Mouse (Mus musculus): ENCODE data around the gene Mb. TPM values are rescaled to one million over a fixed set of nuclear protein-coding genes. Genes with fewer than 3 reads are reported as not detected.

Mb gene
- polyA plus RNA-seq, 2 experiments from 2014 or later: not detected

DNA sequence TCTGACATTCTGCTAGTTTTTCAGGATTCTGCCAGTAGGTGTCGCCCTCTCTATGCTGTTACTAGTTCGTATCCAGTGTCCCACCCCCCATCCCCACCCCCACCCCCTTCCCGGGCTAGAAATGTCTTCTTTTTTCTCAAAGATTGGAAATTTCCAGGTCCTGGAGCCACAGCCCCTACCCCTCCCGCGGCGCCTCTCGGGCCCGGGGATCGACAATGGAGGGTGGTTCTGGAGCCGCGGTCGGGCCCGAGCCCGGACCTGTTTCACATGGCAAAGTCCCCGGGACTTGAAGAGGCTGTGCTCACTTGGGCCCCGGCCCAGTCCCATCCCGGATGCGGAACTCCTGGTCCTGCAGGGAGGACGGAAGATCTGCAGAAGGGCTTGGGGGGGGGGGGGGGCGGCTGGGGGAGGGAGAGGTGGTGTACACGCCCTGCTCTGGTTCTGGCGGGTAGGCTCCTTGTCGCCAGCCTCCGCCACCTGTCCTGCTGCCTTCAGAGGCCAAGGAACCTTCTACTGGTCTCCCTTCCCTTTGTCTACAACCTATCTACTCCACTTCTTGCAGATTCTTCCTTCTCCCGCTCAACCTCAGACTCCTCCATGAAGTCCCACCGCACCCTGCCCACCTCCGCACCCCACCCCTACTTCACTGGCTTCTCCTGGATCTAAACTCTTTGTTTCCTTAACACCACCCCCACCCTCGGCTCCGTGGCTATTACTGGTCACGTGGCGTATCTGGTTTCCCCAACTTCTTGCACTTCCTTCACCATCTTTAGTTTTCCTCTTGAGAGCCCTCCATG, 76.4 kb downstream of the Mb start:
- no peak for ATAC-seq

DNA sequence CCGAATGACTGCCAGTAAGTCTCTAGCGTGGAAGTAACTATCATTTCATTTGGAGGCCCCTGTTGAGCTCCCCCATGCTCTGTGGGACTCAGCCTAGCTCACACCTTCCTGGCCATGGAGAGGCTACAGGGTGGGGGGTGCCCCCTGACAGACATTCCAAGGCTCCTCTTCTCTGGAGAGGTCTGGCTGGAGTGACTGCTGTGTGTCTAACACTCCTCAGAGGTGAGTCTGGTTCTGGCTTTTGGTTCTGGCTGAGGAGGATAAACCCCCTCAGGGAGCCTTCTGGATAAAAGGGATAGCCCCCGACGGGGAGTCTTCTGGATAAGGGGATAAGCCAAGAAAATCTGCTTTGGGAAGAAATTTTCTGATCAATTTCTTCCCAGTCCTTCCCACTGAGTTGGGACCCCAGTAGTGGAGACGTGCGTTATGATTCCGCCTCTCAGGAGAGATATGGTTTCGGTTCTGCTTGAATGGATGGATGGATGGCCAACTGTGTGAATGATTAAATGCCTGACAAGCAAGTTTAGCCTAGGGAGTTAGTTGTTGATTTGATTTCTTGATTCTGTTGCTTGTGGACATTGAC, 77.1 kb downstream of the Mb start:
- ATAC-seq: no peak

DNA sequence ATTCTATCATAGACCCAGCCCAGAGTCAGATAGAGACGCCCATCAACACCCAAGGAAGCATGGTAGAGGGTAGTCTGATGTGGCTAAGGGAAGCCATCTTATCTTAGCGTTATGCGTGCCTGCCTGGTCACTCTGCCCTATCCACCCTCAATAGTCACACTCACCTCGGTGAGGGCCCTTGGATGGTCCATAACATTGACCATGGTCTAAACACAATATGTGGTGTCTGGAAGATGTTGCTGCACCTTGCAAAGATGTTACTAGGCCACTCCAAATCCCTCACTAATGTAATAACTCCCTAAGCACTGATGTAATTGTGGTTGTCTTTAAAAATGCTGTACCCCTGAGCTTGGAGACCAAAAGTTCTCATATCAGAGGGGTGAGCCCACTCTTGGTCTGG, 77.8 kb downstream of the Mb start:
- ATAC-seq: no peak

Other genes starting within 250 kb of the Mb start
- gene Zfp251, start 179.2 kb downstream of the Mb start, polyA plus RNA-seq (2017; shearing (Covaris generic)): 1 to 10 TPM; 6.7 to 7.4 TPM
- 10 to 100 TPM; 14.0 to 19.7 TPM for gene Zfp7, start 171.4 kb downstream of the Mb start, polyA plus RNA-seq (2017; shearing (Covaris generic))
- 1 to 10 TPM in 1 of 2 experiments, not detected in 1; 1.0 TPM for gene Gm49527, start 171.3 kb downstream of the Mb start, polyA plus RNA-seq (2017; shearing (Covaris generic))
- gene Zfp647, start 125.2 kb downstream of the Mb start, polyA plus RNA-seq (2017; shearing (Covaris generic)): 1 to 10 TPM in 1 of 2 experiments, under 1 TPM in 1; 1.00 to 1.4 TPM
- 10 to 100 TPM; 63.8 to 72.5 TPM for gene 1110038F14Rik, start 102.2 kb downstream of the Mb start, polyA plus RNA-seq (2017; shearing (Covaris generic))
- gene Apol6, start 5.9 kb downstream of the Mb start, polyA plus RNA-seq (2017; shearing (Covaris generic)): not detected

All from CD4-positive, CD25-positive, alpha-beta regulatory T cell, adult 4 months (primary cell).